Mouse (Mus musculus) megakaryocyte, embryonic 14.5 days (primary cell): ENCODE results near the gene Impg1.

ENCODE experiments used
- FLI1 ChIP-seq: IDR thresholded peaks from 2 replicates; pipeline ENCODE4 v1.6.1; 2012; ENCODE audit warnings: low read length, inconsistent platforms, mixed read lengths
- GATA1 ChIP-seq: IDR thresholded peaks from 3 replicates; pipeline ENCODE4 v1.6.1; 2012; ENCODE audit warnings: mixed read lengths, low read length, inconsistent platforms, borderline replicate concordance

- TF ChIP-seq GATA1 = no peak
- no peak for TF ChIP-seq FLI1
Measured at GRCm38 (mm10) chr9:80509464-80510153, 44.3 kb upstream of the Impg1 start.
